Mouse (Mus musculus) spleen, adult 2 months (tissue): ENCODE measurements around the gene BC053393. TPM values are rescaled to one million over a fixed set of nuclear protein-coding genes. Genes with fewer than 3 reads are reported as not detected.

Experiments used
- DNase-seq, 2 experiments: peaks; one replicate each; pipeline versions ENCODE4 v3.0.0 to v3.0.0-alpha.2; 2012 to 2021; ENCODE audit warnings: low spot score in 2 of 2, low read depth in 1 of 2
- H3K27ac ChIP-seq: fragments of 200-500 bp; 2 replicates; pipeline ENCODE4 v1.5.1; 2012; ENCODE audit warnings: low read length, inconsistent platforms; ENCODE audit not compliant: insufficient read depth
- H3K27me3 ChIP-seq: fragments of 200-500 bp; 2 replicates; pipeline ENCODE4 v1.6.1; 2012; ENCODE audit warnings: mild to moderate bottlenecking, moderate library complexity, low read length, inconsistent platforms; ENCODE audit not compliant: control insufficient read depth, insufficient read depth
- H3K36me3 ChIP-seq: fragments of 200-500 bp; 2 replicates; pipeline ENCODE4 v1.6.1; 2012; ENCODE audit warnings: mild to moderate bottlenecking, low read length, inconsistent platforms; ENCODE audit not compliant: control insufficient read depth, insufficient read depth
- H3K4me1 ChIP-seq: fragments of 200-500 bp; 2 replicates; pipeline ENCODE4 v1.6.1; 2011; ENCODE audit warnings: inconsistent platforms; ENCODE audit not compliant: control insufficient read depth, insufficient read depth, insufficient read length
- H3K4me3 ChIP-seq: fragments of 200-500 bp; 2 replicates; pipeline ENCODE4 v1.5.1; 2011; ENCODE audit warnings: mild to moderate bottlenecking, inconsistent platforms; ENCODE audit not compliant: insufficient read depth, insufficient read length; ENCODE audit errors: extremely low read depth
- CTCF ChIP-seq: fragments of 200-500 bp; IDR thresholded peaks from 2 replicates; pipeline ENCODE4 v1.5.1; 2011; ENCODE audit warnings: mild to moderate bottlenecking, inconsistent platforms; ENCODE audit not compliant: insufficient read depth, insufficient read length, insufficient replicate concordance; ENCODE audit errors: extremely low read depth
- POLR2A ChIP-seq: fragments of 200-500 bp; IDR thresholded peaks from 2 replicates; pipeline ENCODE4 v1.6.1; 2011; ENCODE audit warnings: low read depth, low read length, inconsistent platforms
- WGBS: fragments of 180-500 bp; shearing (Covaris S2); methylation state at CpG from one replicate; pipeline ENCODE4 v1.1.7; 2018; 5-methylcytosine and 5-hydroxymethylcytosine counted together
- polyA plus RNA-seq: library from polyadenylated mRNA; depleted of rRNA; stranded (reverse); fragments of >200 nt; gene quantifications from 2 replicates; pipeline ENCODE4 v1.2.3, GENCODE M21; 2012; rRNA removed

Gene BC053393
- polyA plus RNA-seq, 1 experiment, result not detected

DNA sequence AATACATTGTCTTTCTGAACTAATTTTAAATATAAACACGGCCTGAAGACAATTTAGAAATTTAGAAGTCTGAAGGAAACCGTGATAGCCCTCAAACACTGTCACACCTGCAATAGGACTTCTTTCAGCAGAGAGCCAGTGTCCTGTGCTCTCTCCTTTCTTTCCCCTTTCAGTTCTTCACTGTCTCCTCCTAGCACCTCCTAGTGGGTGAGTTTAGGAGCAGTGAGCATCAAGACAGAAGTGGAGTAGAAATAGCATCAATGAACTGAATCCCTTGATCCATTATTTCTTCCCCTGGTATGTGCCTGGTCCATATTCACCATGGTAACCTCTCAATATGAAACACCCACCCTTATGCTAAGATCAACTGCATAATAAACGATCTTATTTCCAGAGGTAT lies 65.2 kb downstream of the BC053393 start:
- peaks cover 3% of the 10 kb centered on the region; the same call in 1 of the 2 replicates for H3K4me1 ChIP-seq
- 57% methylated on average over 3 of the region's 3 CpGs for WGBS
- DNase-seq, result no peak
- H3K27me3 ChIP-seq, result no peaks in the 10 kb centered on the region
- H3K36me3 ChIP-seq, result no peaks in the 10 kb centered on the region
- no peak overlapping the region for H3K4me3 ChIP-seq
- no peak overlapping the region for H3K27ac ChIP-seq
- TF ChIP-seq POLR2A (no peak), CTCF (no peak)

Other genes with a start within 250 kb of the BC053393 start
- 9.8 and 11.5 TPM in 2 replicates for gene Itk, start 182.0 kb upstream of the BC053393 start, polyA plus RNA-seq
- 0.69 and 1.2 TPM in 2 replicates for gene Fam71b, start 175.0 kb upstream of the BC053393 start, polyA plus RNA-seq
- gene Med7, start 134.6 kb upstream of the BC053393 start, polyA plus RNA-seq, result 14.7 and 21.0 TPM in 2 replicates
- 2.5 and 3.2 TPM in 2 replicates for gene Havcr2, start 116.6 kb upstream of the BC053393 start, polyA plus RNA-seq
- not detected in 2 replicates for gene Gm12169, start 47.3 kb upstream of the BC053393 start, polyA plus RNA-seq
- not detected in 2 replicates for gene Dppa1, start 57.7 kb downstream of the BC053393 start, polyA plus RNA-seq
- gene Timd2, start 135.5 kb downstream of the BC053393 start, polyA plus RNA-seq, result 0.74 and 1.9 TPM in 2 replicates
- 1.6 and 1.9 TPM in 2 replicates for gene Havcr1, start 163.5 kb downstream of the BC053393 start, polyA plus RNA-seq
- gene Timd4, start 239.3 kb downstream of the BC053393 start, polyA plus RNA-seq, result 13.5 and 27.3 TPM in 2 replicates